ENCODE assay signal across 32 mouse cellular contexts in the genomic region with DNA sequence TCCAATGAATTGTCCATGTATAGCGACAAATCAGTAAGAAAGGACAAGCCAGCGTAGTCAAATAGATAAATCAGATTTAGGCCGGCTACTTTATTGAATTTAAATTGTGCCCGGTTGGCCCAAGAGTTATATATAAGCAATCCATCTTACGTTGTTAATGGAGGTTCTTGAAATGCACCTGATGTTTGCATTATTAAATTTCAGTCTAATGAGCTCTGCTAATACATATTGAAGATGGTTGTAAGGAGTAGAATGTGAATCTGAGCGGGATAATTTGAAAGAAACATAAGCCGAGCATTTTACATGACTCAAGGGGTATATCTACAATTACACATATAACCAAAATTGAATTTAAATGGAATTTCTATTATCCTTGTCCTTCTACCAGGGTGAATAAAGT.
"Had no signal": no experiment of that assay in that cellular context is flagged by ENCODE, and none has a peak within 500 bp of the region (broad histone marks: within the 10 kb centered on the region; RNA-seq: fewer than 3 reads in every experiment).

No protein-coding gene starts in this region.

- H3K4me1 ChIP-seq: limb, embryonic 12.5 days; limb, embryonic 13.5 days; limb, embryonic 15.5 days; liver, embryonic 12.5 days; liver, embryonic 13.5 days; liver, embryonic 15.5 days; lung, embryonic 15.5 days; megakaryocyte, embryonic 14.5 days; midbrain, embryonic 10.5 days; midbrain, embryonic 12.5 days; midbrain, embryonic 15.5 days had no signal

- H3K9ac ChIP-seq: limb, embryonic 12.5 days; limb, embryonic 13.5 days; limb, embryonic 15.5 days; liver, embryonic 12.5 days; liver, embryonic 13.5 days; liver, embryonic 14.5 days; liver, embryonic 15.5 days; liver, postnatal 0 days; lung, embryonic 14.5 days; lung, embryonic 15.5 days; midbrain, embryonic 12.5 days; midbrain, embryonic 13.5 days; midbrain, embryonic 15.5 days had no signal

- H3K36me3 ChIP-seq: limb, embryonic 10.5 days; limb, embryonic 12.5 days; limb, embryonic 13.5 days; limb, embryonic 15.5 days; liver, embryonic 12.5 days; liver, embryonic 13.5 days; liver, embryonic 15.5 days; lung, embryonic 15.5 days; midbrain, embryonic 10.5 days; midbrain, embryonic 12.5 days; midbrain, embryonic 13.5 days; midbrain, embryonic 15.5 days had no signal

- H3K4me3 ChIP-seq: left cerebral cortex, adult 2 months; limb, embryonic 10.5 days; limb, embryonic 12.5 days; limb, embryonic 13.5 days; limb, embryonic 15.5 days; liver, embryonic 12.5 days; liver, embryonic 13.5 days; liver, embryonic 15.5 days; lung, embryonic 15.5 days; megakaryocyte, embryonic 14.5 days; midbrain, embryonic 10.5 days; midbrain, embryonic 12.5 days; midbrain, embryonic 13.5 days; midbrain, embryonic 15.5 days; myocyte had no signal

- H3K9me3 ChIP-seq: limb, embryonic 10.5 days; limb, embryonic 12.5 days; limb, embryonic 13.5 days; limb, embryonic 15.5 days; liver, embryonic 12.5 days; liver, embryonic 13.5 days; liver, embryonic 15.5 days; lung, embryonic 15.5 days; megakaryocyte, embryonic 14.5 days; midbrain, embryonic 10.5 days; midbrain, embryonic 12.5 days; midbrain, embryonic 13.5 days; midbrain, embryonic 15.5 days had no signal

- H3K27ac ChIP-seq: left cerebral cortex, adult 2 months; limb, embryonic 10.5 days; limb, embryonic 12.5 days; limb, embryonic 13.5 days; limb, embryonic 15.5 days; liver, embryonic 12.5 days; liver, embryonic 13.5 days; liver, embryonic 14.5 days; liver, embryonic 15.5 days; lung, embryonic 15.5 days; macrophage; midbrain, embryonic 10.5 days; midbrain, embryonic 12.5 days; midbrain, embryonic 13.5 days; midbrain, embryonic 15.5 days had no signal

- DNase-seq: left cerebral cortex, postnatal 4 days; liver; liver, embryonic 13.5 days; liver, postnatal 0 days; lung, adult 18-20 months; lung, adult 2 months; lung, embryonic 14.5 days; lung, postnatal 10 days; lung, postnatal 14 days; lung, postnatal 36 days; lung, postnatal 4 days; midbrain, embryonic 14.5 days had no signal

- H3K4me2 ChIP-seq: limb, embryonic 12.5 days; limb, embryonic 13.5 days; limb, embryonic 15.5 days; liver, embryonic 11.5 days; liver, embryonic 12.5 days; liver, embryonic 13.5 days; liver, embryonic 15.5 days; lung, embryonic 14.5 days; lung, embryonic 15.5 days; midbrain, embryonic 11.5 days; midbrain, embryonic 12.5 days; midbrain, embryonic 13.5 days; midbrain, embryonic 15.5 days had no signal

- H3K27me3 ChIP-seq: limb, embryonic 15.5 days; liver, embryonic 12.5 days; liver, embryonic 13.5 days; liver, embryonic 15.5 days; lung, embryonic 15.5 days; megakaryocyte, embryonic 14.5 days; midbrain, embryonic 12.5 days; midbrain, embryonic 13.5 days; midbrain, embryonic 15.5 days had no signal

- ATAC-seq: liver, embryonic 12.5 days; liver, postnatal 0 days; lung, postnatal 0 days; midbrain, embryonic 13.5 days; midbrain, embryonic 15.5 days; midbrain, embryonic 16.5 days had no signal
